Mouse (Mus musculus): ENCODE data around the gene Cryba2. TPM values are rescaled to one million over a fixed set of nuclear protein-coding genes. Genes with fewer than 3 reads are reported as not detected.

Cryba2 gene
- polyA plus RNA-seq, 1 experiment from 2014 or later, result not detected

DNA sequence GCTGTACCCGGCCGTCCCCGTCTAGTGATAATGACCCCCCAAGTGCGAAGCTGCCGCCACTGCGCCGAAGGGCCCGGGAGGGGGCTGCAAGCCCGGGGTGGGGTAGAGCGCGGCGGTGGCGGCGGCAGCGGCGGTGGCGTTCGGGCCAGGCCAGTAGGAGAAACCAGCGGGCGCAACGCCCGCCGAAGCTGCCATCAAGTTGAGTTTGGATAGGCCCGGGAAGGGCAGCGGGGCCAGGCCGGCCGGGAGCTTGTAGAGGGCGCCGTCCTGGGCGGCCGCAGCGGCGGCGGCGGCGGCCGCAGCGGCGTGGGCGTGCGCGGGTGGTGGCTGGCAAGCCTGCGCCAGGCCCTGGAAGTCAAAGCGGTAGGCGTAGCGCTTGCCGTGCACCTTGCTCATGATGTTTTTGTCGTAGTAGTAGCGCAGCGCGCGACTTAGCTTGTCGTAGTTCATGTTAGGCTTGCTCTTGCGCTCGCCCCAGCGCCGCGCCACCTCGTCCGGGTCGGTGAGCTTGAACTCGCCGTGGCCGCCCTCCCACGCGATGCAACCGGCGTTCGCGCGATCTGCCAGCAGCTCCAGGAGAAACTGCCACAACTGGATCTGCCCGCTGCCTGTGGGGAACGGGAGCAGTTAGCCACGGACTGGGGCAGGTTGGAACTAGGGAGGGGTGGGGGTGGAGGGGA is 10.7 kb downstream of the Cryba2 start:
- peak; percentile 38; the same call in 1 of the 2 replicates for ATAC-seq
- H3K9ac ChIP-seq, result peak overlapping the region; percentile 36
- H3K4me2 ChIP-seq, result peak overlapping the region; percentile 58
- no peaks in the 10 kb centered on the region for H3K36me3 ChIP-seq (ENCODE audit: poor library complexity, severe bottlenecking)
- peak overlapping the region; percentile 32 for H3K4me3 ChIP-seq
- H3K9me3 ChIP-seq (replicated peaks), result no peaks in the 10 kb centered on the region
- WGBS, result under 1% methylated on average over 60 of the region's 74 CpGs
- H3K27me3 ChIP-seq, result peaks cover 97% of the 10 kb centered on the region
- no peak overlapping the region for H3K27ac ChIP-seq
- H3K4me1 ChIP-seq, result peaks cover 30% of the 10 kb centered on the region

DNA sequence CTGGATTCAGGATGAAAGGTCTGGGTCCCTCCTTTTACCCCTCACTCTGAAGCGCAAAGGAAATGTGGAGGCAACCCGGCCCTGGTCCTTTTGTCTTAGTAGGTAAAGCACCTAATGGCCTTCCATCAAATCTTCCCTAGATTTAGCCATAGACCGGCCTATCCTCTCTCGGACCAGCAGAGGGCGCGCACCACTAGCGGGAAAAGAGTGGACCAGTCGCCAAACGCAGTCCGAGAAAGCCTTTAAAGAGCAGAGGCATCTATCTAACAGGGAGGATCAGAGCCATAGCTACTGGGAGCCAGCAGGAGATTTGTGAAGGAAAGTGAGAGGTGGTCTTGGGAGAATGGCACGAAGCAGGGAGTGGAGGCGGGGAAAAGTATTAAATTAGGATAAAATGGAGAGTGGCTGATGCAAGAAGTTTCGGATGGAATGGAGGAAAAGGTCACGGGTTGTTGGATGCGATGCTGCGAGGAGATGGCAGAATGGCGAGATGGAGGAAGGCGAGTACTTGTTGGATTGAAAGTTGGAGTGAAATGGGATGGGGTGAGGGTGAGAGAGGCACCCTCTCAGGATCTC is 12.1 kb downstream of the Cryba2 start:
- ATAC-seq, result peak; percentile 16; the same call in 1 of the 2 replicates
- H3K4me2 ChIP-seq, result no peak overlapping the region
- H3K4me3 ChIP-seq, result 0 out of 2 replicates have a peak overlapping the region, but pooled peaks have one; percentile 12
- H3K27ac ChIP-seq, result no peak overlapping the region
- no peak overlapping the region for H3K9ac ChIP-seq
- peaks cover 91% of the 10 kb centered on the region for H3K27me3 ChIP-seq
- H3K9me3 ChIP-seq (replicated peaks), result no peaks in the 10 kb centered on the region
- H3K36me3 ChIP-seq (ENCODE audit: poor library complexity, severe bottlenecking), result no peaks in the 10 kb centered on the region
- WGBS, result 1% methylated on average over 18 of the region's 18 CpGs
- peaks cover 30% of the 10 kb centered on the region for H3K4me1 ChIP-seq

- Histone ChIP-seq H3K4me2 (no peak overlapping the region), H3K36me3 (ENCODE audit: poor library complexity, severe bottlenecking) (no peaks in the 10 kb centered on the region), H3K27ac (no peak overlapping the region), H3K9ac (no peak overlapping the region), H3K4me1 (peaks cover 9% of the 10 kb centered on the region), H3K9me3 (replicated peaks) (no peaks in the 10 kb centered on the region), H3K4me3 (no peak overlapping the region), H3K27me3 (peaks cover 65% of the 10 kb centered on the region)
- 54% methylated on average over 3 of the region's 3 CpGs for WGBS
- no peak for ATAC-seq
Observed at GRCm38 (mm10) chr1:74877199-74877598, 15.7 kb downstream of the Cryba2 start.

DNA sequence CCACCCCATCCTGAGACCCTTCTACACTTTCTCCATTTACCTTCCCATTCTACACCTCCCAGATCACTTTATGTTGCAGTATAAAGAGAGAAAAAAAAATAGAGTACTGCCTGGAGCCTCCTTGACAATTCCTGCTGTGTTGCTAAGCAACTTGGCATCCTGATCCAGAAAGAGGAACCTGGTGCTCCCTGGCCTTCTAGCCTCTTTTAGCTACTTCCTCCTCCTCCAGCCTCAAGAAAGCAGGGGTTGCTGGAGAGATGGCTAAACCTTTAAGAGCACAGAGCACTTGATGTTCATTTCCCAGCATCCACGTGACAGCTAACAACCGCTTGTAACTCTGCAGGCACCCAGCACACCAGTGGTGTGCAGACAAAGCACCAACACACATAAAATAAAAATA is 20.7 kb downstream of the Cryba2 start:
- no peak overlapping the region for H3K4me2 ChIP-seq
- H3K27me3 ChIP-seq, result peaks cover 42% of the 10 kb centered on the region
- H3K36me3 ChIP-seq (ENCODE audit: poor library complexity, severe bottlenecking), result no peaks in the 10 kb centered on the region
- no peak overlapping the region for H3K27ac ChIP-seq
- no peak overlapping the region for H3K4me3 ChIP-seq
- no peaks in the 10 kb centered on the region for H3K4me1 ChIP-seq
- ATAC-seq, result no peak
- no peaks in the 10 kb centered on the region for H3K9me3 ChIP-seq (replicated peaks)
- no peak overlapping the region for H3K9ac ChIP-seq
- WGBS, result 57% methylated on average over 2 of the region's 2 CpGs

- no peak overlapping the region for H3K4me2 ChIP-seq
- H3K4me1 ChIP-seq, result peaks cover 26% of the 10 kb centered on the region
- no peak overlapping the region for H3K27ac ChIP-seq
- H3K4me3 ChIP-seq, result no peak overlapping the region
- peaks cover 42% of the 10 kb centered on the region for H3K27me3 ChIP-seq
- ATAC-seq, result no peak
- H3K9ac ChIP-seq, result no peak overlapping the region
- no peaks in the 10 kb centered on the region for H3K36me3 ChIP-seq (ENCODE audit: poor library complexity, severe bottlenecking)
- no peaks in the 10 kb centered on the region for H3K9me3 ChIP-seq (replicated peaks)
Observed at GRCm38 (mm10) chr1:74861783-74862182, 31.2 kb downstream of the Cryba2 start.

DNA sequence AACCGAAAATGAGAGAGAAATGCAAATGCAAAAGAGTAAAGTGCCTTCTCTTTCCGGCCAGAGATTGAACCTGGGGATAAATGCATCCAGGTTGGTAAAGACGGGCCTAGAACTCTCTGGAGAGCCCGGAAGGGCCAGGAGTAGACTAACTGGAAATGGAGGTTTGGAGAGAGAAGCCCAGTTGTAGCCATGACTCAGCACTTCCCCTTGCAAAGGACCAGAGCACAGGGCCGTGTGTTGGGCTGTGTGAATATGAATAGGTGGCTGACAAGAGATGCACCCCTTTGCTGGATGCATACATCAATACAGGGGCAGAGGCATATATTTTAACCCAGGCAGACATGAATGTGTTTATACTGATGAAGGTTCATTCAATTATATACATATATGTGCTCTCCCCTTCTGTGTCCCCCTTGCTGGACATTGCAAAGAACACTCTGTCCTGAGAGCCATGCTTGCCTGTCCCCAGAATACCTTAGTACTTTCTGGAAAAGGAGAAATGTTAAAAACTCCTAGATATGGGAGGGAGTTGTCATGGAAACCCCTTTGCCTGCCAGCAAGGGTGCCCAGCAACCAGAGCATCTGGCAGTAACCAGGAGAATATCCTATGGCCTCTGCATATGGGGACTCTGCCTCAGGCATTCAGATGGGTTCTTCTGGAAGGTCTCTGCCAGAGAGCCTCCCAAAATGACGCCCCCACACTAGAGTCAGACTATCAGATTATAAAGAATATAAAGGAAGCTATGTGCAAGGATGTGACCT is 33.5 kb downstream of the Cryba2 start:
- ATAC-seq, result no peak
- Histone ChIP-seq H3K27ac (no peak overlapping the region), H3K4me2 (peak overlapping the region; percentile 88; the same call in 1 of the 2 replicates), H3K9me3 (replicated peaks) (no peaks in the 10 kb centered on the region), H3K4me1 (peaks cover 43% of the 10 kb centered on the region), H3K9ac (no peak overlapping the region), H3K27me3 (peaks cover 59% of the 10 kb centered on the region), H3K36me3 (ENCODE audit: poor library complexity, severe bottlenecking) (no peaks in the 10 kb centered on the region), H3K4me3 (no peak overlapping the region)
- 33% methylated on average over 6 of the region's 6 CpGs for WGBS

GRCm38 (mm10) chr1:74858805-74859204 is 34.1 kb downstream of the Cryba2 start:
- Histone ChIP-seq H3K4me2 (peak overlapping the region; percentile 88), H3K9ac (peak overlapping the region; percentile 69; the same call in 1 of the 2 replicates), H3K4me3 (peak overlapping the region; percentile 73), H3K27ac (no peak overlapping the region), H3K27me3 (peaks cover 63% of the 10 kb centered on the region), H3K4me1 (peaks cover 48% of the 10 kb centered on the region), H3K9me3 (replicated peaks) (no peaks in the 10 kb centered on the region), H3K36me3 (ENCODE audit: poor library complexity, severe bottlenecking) (no peaks in the 10 kb centered on the region)
- WGBS, result 3% methylated on average over 16 of the region's 16 CpGs
- ATAC-seq, result no peak

DNA sequence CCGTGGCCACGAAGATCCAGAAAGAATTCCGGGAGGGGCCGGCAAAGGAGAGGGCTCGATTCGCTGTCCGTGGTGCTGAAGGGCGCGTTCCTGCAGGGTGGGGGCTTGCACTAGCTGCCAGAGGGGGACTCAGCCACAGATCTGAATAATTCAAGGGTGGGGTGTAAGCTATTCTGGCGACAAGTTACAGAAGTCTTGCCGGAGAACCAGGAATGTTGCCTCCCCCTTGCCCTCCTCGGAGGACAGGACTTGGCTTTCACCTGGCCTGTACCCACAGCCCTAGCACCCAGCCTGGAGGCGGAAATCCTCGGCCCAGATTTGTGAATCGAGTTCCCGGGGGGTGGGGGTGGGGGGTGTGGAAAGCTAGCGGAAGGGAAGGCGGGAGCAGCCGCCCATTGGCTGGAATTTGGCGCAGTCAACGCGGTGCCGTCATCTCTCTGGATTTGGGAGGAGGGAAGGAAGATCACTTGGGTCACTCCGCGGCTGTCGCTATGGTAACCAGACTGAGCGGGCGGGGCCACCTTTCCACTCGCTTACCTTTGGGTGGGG is 34.7 kb downstream of the Cryba2 start:
- H3K36me3 ChIP-seq (ENCODE audit: poor library complexity, severe bottlenecking), result no peaks in the 10 kb centered on the region
- H3K27me3 ChIP-seq, result peaks cover 68% of the 10 kb centered on the region
- under 1% methylated on average over 29 of the region's 29 CpGs for WGBS
- no peaks in the 10 kb centered on the region for H3K9me3 ChIP-seq (replicated peaks)
- H3K27ac ChIP-seq, result no peak overlapping the region
- peaks cover 48% of the 10 kb centered on the region for H3K4me1 ChIP-seq
- peak overlapping the region; percentile 69 for H3K9ac ChIP-seq
- ATAC-seq, result peak; percentile 52
- H3K4me2 ChIP-seq, result peak overlapping the region; percentile 88
- peak overlapping the region; percentile 73 for H3K4me3 ChIP-seq

DNA sequence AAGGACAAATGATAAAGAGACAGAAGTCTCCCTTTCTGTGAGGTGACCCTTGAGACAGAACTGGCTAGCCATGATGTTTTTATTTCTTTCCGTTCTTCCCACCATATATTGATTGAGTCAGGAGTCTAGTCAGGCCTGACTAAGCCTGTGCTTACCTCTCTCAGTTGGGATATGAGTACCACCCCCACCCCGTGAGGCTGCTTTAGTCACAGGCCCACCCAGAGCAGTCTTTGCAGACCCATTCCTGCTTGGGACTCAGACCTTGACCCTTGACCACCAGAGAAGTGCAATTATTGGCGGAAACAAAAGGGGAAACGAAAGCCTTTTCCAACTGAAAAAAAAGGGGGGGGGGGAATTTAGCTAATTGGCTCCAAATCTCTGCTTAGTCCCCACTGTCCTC is 35.3 kb downstream of the Cryba2 start:
- H3K9ac ChIP-seq, result peak overlapping the region; percentile 69
- no peaks in the 10 kb centered on the region for H3K36me3 ChIP-seq (ENCODE audit: poor library complexity, severe bottlenecking)
- 8% methylated on average over 4 of the region's 4 CpGs for WGBS
- no peak overlapping the region for H3K27ac ChIP-seq
- H3K27me3 ChIP-seq, result peaks cover 74% of the 10 kb centered on the region
- no peak for ATAC-seq
- peaks cover 48% of the 10 kb centered on the region for H3K4me1 ChIP-seq
- H3K4me3 ChIP-seq, result peak overlapping the region; percentile 73
- H3K4me2 ChIP-seq, result peak overlapping the region; percentile 88
- H3K9me3 ChIP-seq (replicated peaks), result no peaks in the 10 kb centered on the region

DNA sequence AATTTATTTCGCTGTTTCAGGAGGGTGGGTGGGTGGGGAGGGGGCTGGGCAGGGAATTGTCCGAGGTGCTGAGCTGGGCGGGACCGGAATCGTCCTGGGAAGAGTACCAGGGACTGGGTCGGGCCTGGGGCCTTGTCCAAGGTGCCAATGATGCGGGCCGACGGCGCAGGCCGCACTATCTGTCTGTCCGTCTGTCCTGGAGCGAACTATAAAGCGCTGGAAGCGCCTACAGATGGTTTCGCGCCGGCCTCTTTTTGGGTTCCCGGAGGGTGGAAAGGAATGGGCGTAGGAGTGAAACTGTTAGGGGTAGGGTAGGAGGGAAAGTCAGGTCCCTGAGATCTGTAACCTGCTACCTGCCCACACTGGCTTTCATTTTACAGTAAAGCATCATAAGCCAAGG is 35.7 kb downstream of the Cryba2 start:
- H3K27me3 ChIP-seq, result peaks cover 79% of the 10 kb centered on the region
- 3% methylated on average over 20 of the region's 20 CpGs for WGBS
- H3K4me2 ChIP-seq, result peak overlapping the region; percentile 88
- peaks cover 48% of the 10 kb centered on the region for H3K4me1 ChIP-seq
- no peak overlapping the region for H3K9ac ChIP-seq
- no peaks in the 10 kb centered on the region for H3K9me3 ChIP-seq (replicated peaks)
- H3K4me3 ChIP-seq, result peak overlapping the region; percentile 73
- H3K27ac ChIP-seq, result no peak overlapping the region
- ATAC-seq, result no peak
- no peaks in the 10 kb centered on the region for H3K36me3 ChIP-seq (ENCODE audit: poor library complexity, severe bottlenecking)

- no peaks in the 10 kb centered on the region for H3K36me3 ChIP-seq (ENCODE audit: poor library complexity, severe bottlenecking)
- H3K4me3 ChIP-seq, result peak overlapping the region; percentile 73
- H3K27ac ChIP-seq, result no peak overlapping the region
- H3K4me1 ChIP-seq, result peaks cover 51% of the 10 kb centered on the region
- no peak for ATAC-seq
- 1% methylated on average over 7 of the region's 7 CpGs for WGBS
- H3K27me3 ChIP-seq, result peaks cover 83% of the 10 kb centered on the region
- no peak overlapping the region for H3K9ac ChIP-seq
- H3K4me2 ChIP-seq, result peak overlapping the region; percentile 88
- H3K9me3 ChIP-seq (replicated peaks), result no peaks in the 10 kb centered on the region
Observed at GRCm38 (mm10) chr1:74856791-74857190, 36.2 kb downstream of the Cryba2 start.

DNA sequence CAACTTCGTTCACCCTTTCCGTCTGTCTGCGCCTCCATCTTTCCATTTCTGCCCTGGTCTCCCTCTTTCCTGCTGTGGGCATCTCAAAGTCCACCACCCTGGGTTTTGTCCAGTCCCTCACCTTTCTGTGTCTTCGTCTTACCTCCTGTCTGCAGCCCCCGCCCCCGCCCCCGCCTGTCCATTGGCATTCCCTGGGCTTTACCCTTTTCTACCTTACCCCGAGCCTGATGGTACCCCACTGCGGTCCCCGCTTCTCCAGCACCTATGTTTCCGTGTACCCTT is 36.6 kb downstream of the Cryba2 start:
- peaks cover 84% of the 10 kb centered on the region for H3K27me3 ChIP-seq
- WGBS, result 2% methylated on average over 11 of the region's 11 CpGs
- H3K4me3 ChIP-seq, result peak overlapping the region; percentile 73
- H3K4me2 ChIP-seq, result peak overlapping the region; percentile 88
- no peaks in the 10 kb centered on the region for H3K36me3 ChIP-seq (ENCODE audit: poor library complexity, severe bottlenecking)
- H3K27ac ChIP-seq, result no peak overlapping the region
- peaks cover 55% of the 10 kb centered on the region for H3K4me1 ChIP-seq
- peak overlapping the region; percentile 84 for H3K9ac ChIP-seq
- ATAC-seq, result no peak
- no peaks in the 10 kb centered on the region for H3K9me3 ChIP-seq (replicated peaks)

Measured in forebrain, embryonic 13.5 days (tissue).